Mouse (Mus musculus): ENCODE results near the gene Ranbp1. TPM values are rescaled to one million over a fixed set of nuclear protein-coding genes. Genes with fewer than 3 reads are reported as not detected.

Gene Ranbp1
- polyA plus RNA-seq, 1 experiment = 85.0 TPM

DNA sequence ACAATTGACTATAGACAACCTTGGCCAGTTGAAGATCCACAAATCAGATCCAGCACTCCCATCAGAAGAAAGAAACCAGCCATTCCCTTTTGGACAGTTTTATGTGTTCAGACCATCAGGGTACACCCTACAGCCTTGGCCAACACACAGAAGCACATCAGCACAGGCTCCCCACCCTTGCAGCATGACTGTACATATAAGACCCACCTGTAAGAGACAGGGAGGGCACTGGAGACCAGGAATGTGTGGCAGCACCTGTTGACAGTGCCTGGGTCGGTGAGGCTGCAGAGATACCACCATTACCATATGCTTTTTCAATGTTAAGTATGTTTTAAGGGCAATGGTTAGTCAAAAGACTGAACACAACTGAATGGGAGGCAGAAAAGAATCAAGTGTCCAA is 5.3 kb upstream of the Ranbp1 start:
- peaks cover 12% of the 10 kb centered on the region for H3K4me1 ChIP-seq (ENCODE audit: control insufficient read depth, insufficient read depth, low read length)
- H3K27ac ChIP-seq (ENCODE audit: insufficient read depth, low read depth, low read length) = no peak overlapping the region
- TF ChIP-seq CTCF (IDR thresholded peaks at IDR 0.05; ENCODE audit: low read depth, low read length) (no peak), POLR2A (IDR thresholded peaks at IDR 0.05; ENCODE audit: borderline replicate concordance, low read depth, low read length) (no peak)
- no peak overlapping the region for H3K4me3 ChIP-seq (ENCODE audit: insufficient read depth, low read length)

DNA sequence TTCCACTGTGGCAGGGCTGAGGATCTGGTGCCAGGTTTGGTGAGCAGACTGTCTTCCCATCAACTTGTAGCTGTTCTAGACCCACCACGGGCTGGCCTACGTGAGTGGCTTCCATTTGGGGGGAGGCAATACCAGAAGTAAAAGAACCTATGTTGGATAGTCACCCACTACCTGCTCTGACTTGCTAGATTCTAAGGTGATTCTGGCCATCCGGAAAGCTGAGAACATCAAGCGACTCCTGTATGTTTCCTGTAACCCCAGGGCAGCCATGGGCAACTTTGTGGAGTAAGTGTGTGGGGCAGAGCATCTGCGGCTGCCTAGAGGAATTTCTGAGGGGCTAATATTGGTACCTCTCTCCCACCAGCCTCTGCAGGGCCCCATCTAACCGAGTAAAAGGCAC is 4.2 kb upstream of the Ranbp1 start:
- H3K27ac ChIP-seq (ENCODE audit: insufficient read depth, low read depth, low read length) = no peak overlapping the region
- TF ChIP-seq CTCF (IDR thresholded peaks at IDR 0.05; ENCODE audit: low read depth, low read length) = no peak
- TF ChIP-seq POLR2A (IDR thresholded peaks at IDR 0.05; ENCODE audit: borderline replicate concordance, low read depth, low read length) = no peak
- peaks cover 12% of the 10 kb centered on the region for H3K4me1 ChIP-seq (ENCODE audit: control insufficient read depth, insufficient read depth, low read length)
- no peak overlapping the region for H3K4me3 ChIP-seq (ENCODE audit: insufficient read depth, low read length)

GRCm38 (mm10) chr16:18250828-18251790 is 2.6 kb upstream of the Ranbp1 start:
- TF ChIP-seq CTCF (IDR thresholded peaks at IDR 0.05; ENCODE audit: low read depth, low read length) = no peak
- H3K4me1 ChIP-seq (ENCODE audit: control insufficient read depth, insufficient read depth, low read length) = peaks cover 21% of the 10 kb centered on the region

DNA sequence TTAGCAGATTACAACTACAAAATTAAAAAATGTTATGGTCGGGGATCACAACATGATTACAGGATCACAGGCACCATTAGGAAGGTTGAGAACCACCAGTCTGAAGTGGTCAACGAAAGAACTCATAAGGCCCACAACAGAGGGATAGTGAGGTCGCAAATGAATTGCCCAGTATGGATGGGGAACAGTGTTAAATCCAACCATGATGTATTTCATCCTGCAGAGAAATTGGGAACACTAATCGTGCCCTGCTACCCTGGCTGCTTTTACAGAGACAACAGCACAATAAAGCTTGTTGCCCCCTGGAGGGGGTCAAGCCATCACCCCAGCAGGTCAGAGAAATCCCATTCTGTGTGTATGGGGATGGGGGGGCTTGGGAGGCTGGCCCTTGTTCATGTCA is 1.7 kb upstream of the Ranbp1 start:
- H3K4me1 ChIP-seq (ENCODE audit: control insufficient read depth, insufficient read depth, low read length) = peaks cover 21% of the 10 kb centered on the region
- H3K27ac ChIP-seq (ENCODE audit: insufficient read depth, low read depth, low read length) = no peak overlapping the region
- H3K4me3 ChIP-seq (ENCODE audit: insufficient read depth, low read length) = peak overlapping the region; percentile 89

More at GRCm38 (mm10) chr16:18250828-18251790, 2.6 kb upstream of the Ranbp1 start:
- peak overlapping the region; percentile 26 for H3K4me3 ChIP-seq (ENCODE audit: insufficient read depth, low read length)
- no peak overlapping the region for H3K27ac ChIP-seq (ENCODE audit: insufficient read depth, low read depth, low read length)

GRCm38 (mm10) chr16:18249364-18249967 is 934 bp upstream of the Ranbp1 start:
- Histone ChIP-seq H3K4me3 (ENCODE audit: insufficient read depth, low read length) (peak overlapping the region; percentile 89), H3K27ac (ENCODE audit: insufficient read depth, low read depth, low read length) (peak overlapping the region; percentile 88), H3K4me1 (ENCODE audit: control insufficient read depth, insufficient read depth, low read length) (peaks cover 21% of the 10 kb centered on the region)
- TF ChIP-seq POLR2A (IDR thresholded peaks at IDR 0.05; ENCODE audit: borderline replicate concordance, low read depth, low read length) = 0 out of 2 replicates have a peak, but pooled peaks have one; percentile 29
- TF ChIP-seq CTCF (IDR thresholded peaks at IDR 0.05; ENCODE audit: low read depth, low read length) = no peak

More for the DNA sequence above, 1.7 kb upstream of the Ranbp1 start:
- no peak for TF ChIP-seq POLR2A (IDR thresholded peaks at IDR 0.05; ENCODE audit: borderline replicate concordance, low read depth, low read length)
- TF ChIP-seq CTCF (IDR thresholded peaks at IDR 0.05; ENCODE audit: low read depth, low read length) = no peak

- TF ChIP-seq POLR2A (IDR thresholded peaks at IDR 0.05; ENCODE audit: borderline replicate concordance, low read depth, low read length) (no peak), CTCF (IDR thresholded peaks at IDR 0.05; ENCODE audit: low read depth, low read length) (no peak)
- Histone ChIP-seq H3K27ac (ENCODE audit: insufficient read depth, low read depth, low read length) (peak overlapping the region; percentile 55), H3K4me1 (ENCODE audit: control insufficient read depth, insufficient read depth, low read length) (peaks cover 21% of the 10 kb centered on the region)
Observed at GRCm38 (mm10) chr16:18247521-18248399, 772 bp downstream of the Ranbp1 start.

DNA sequence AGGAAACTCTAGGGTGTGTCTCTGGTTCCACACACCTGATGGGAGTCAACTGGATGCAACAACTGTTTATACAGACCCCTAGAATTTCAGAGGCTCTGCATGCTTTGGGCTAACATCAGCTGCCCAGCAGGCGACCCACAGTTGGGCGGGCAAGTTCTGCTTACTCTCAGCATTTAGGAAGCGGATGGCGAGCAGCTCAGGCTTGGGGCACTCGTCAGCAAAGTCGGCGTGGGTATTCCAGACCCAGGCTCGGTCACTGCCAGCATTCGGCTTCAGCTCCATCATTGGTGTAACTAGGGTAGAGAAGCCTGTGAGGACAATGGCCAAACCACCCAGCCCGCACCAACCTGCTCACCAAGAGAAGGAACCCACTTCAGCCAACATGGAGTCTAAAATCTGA is 7.0 kb downstream of the Ranbp1 start:
- no peak for TF ChIP-seq POLR2A (IDR thresholded peaks at IDR 0.05; ENCODE audit: borderline replicate concordance, low read depth, low read length)
- no peak for TF ChIP-seq CTCF (IDR thresholded peaks at IDR 0.05; ENCODE audit: low read depth, low read length)
- H3K4me3 ChIP-seq (ENCODE audit: insufficient read depth, low read length) = no peak overlapping the region
- no peak overlapping the region for H3K27ac ChIP-seq (ENCODE audit: insufficient read depth, low read depth, low read length)
- peaks cover 2% of the 10 kb centered on the region for H3K4me1 ChIP-seq (ENCODE audit: control insufficient read depth, insufficient read depth, low read length)

More at GRCm38 (mm10) chr16:18247521-18248399, 772 bp downstream of the Ranbp1 start:
- peak overlapping the region; percentile 99 for H3K4me3 ChIP-seq (ENCODE audit: insufficient read depth, low read length)

DNA sequence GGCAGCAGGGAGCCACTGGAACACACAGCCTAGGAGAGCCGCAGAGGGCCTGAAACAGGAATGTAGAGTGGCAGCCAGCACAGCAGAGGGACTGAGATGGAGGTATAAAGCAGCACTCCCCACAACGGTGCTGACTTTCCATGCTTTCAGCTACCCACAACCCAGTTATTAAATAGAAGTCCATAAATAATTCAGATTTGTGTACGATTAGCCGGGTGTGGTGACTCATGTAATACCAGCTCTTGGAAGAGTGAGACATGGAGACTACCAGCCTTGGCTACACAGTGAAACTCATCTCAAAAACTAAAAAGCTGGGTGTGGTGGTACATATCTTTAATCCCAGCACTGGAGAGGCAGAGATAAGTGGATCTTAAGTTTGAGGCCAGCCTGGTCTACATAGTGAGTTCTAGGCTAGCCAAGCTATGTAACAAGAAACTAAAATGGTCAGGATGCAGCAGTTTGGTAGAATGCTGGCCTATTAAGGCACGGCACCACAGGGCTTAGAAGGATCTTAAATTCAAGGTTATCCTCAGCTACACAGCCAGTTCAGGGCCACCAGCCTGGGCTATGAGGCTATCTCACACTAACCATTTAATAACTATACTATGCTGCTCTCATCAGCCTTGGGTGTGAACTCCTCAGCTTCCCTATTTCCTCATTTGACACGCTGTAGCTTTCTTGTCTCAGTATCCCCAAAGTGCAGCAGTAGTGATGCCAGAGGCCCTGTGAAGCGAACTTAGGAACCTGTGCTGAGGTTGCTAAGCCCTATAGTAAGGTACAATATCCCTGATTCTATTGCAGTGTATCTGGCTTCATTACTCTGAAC is 11.6 kb downstream of the Ranbp1 start:
- Histone ChIP-seq H3K27ac (ENCODE audit: insufficient read depth, low read depth, low read length) (no peak overlapping the region), H3K4me3 (ENCODE audit: insufficient read depth, low read length) (no peak overlapping the region), H3K4me1 (ENCODE audit: control insufficient read depth, insufficient read depth, low read length) (0 out of 2 replicates have a peak, but pooled peaks cover 4% of the 10 kb centered on the region)
- TF ChIP-seq CTCF (IDR thresholded peaks at IDR 0.05; ENCODE audit: low read depth, low read length) (no peak), POLR2A (IDR thresholded peaks at IDR 0.05; ENCODE audit: borderline replicate concordance, low read depth, low read length) (no peak)
